Mouse (Mus musculus) stomach, embryonic 14.5 days (tissue): ENCODE measurements at regions not wholly inside any gene's neighbourhood (a gene's known extent, or its start where the extent isn't known, plus 50 kb on each side); places are given as distances from the start of the nearest gene placed in this dataset.

Source experiments
- ATAC-seq: fragments of 200-750 bp; cut with Nextera tagmentation; 2 replicates; pipeline ENCODE4 v1.8.0; 2017; ENCODE audit warnings: low read depth, moderate TSS enrichment; ENCODE audit not compliant: insufficient number of reproducible peaks, insufficient read depth, low FRiP score
- H3K27ac ChIP-seq: fragments of 300-500 bp; sonication (generic); 2 replicates; pipeline ENCODE4 v1.5.1; 2014; ENCODE audit warnings: mild to moderate bottlenecking, low read length, moderate library complexity, mixed read lengths
- H3K27me3 ChIP-seq: fragments of 300-500 bp; sonication (generic); 2 replicates; pipeline ENCODE4 v1.6.1; 2014; ENCODE audit warnings: low read length, control low read depth, mixed read lengths; ENCODE audit not compliant: control insufficient read depth, insufficient read depth
- H3K36me3 ChIP-seq: fragments of 300-500 bp; sonication (generic); 2 replicates; pipeline ENCODE4 v1.6.1; 2014; ENCODE audit warnings: mild to moderate bottlenecking, control low read depth, low read length, moderate library complexity, mixed read lengths; ENCODE audit not compliant: control insufficient read depth, insufficient read depth
- H3K4me1 ChIP-seq: fragments of 300-500 bp; sonication (generic); 2 replicates; pipeline ENCODE4 v1.6.1; 2014; ENCODE audit warnings: low read length, control low read depth, mixed read lengths; ENCODE audit not compliant: control insufficient read depth, insufficient read depth
- H3K4me2 ChIP-seq: fragments of 300-500 bp; sonication (generic); replicated peaks from 2 replicates; pipeline ENCODE4 v1.6.1; 2014; ENCODE audit warnings: low read depth, low read length, control low read depth
- H3K4me3 ChIP-seq: fragments of 300-500 bp; sonication (generic); 2 replicates; pipeline ENCODE4 v1.5.1; 2014; ENCODE audit warnings: low read depth, low read length, control low read depth
- H3K9ac ChIP-seq: fragments of 300-500 bp; sonication (generic); replicated peaks from 2 replicates; pipeline ENCODE4 v1.6.1; 2014; ENCODE audit warnings: low read depth, mild to moderate bottlenecking, control low read depth, low read length, moderate library complexity, mixed read lengths
- H3K9me3 ChIP-seq: fragments of 300-500 bp; sonication (generic); 2 replicates; pipeline ENCODE4 v1.6.1; 2016; ENCODE audit warnings: low read depth, low read length, control low read depth; ENCODE audit not compliant: control insufficient read depth
- WGBS: fragments of 180-500 bp; shearing (Covaris S2); extraction: QIAGEN DNeasy Blood & Tissue Kit; methylation state at CpG from one replicate; pipeline ENCODE4 v1.1.7; 2014; 5-methylcytosine and 5-hydroxymethylcytosine counted together

GRCm38 (mm10) chr17:83128843-83129544 is 86.1 kb upstream of the Pkdcc start:
- H3K36me3 ChIP-seq = no peaks in the 10 kb centered on the region
- 68% methylated on average over 14 of the region's 14 CpGs for WGBS
- no peak for ATAC-seq

GRCm38 (mm10) chr17:83129658-83130057 is 85.4 kb upstream of the Pkdcc start:
- Histone ChIP-seq H3K4me3 (no peak overlapping the region), H3K27me3 (no peaks in the 10 kb centered on the region), H3K9me3 (no peaks in the 10 kb centered on the region), H3K4me2 (no peak overlapping the region), H3K36me3 (no peaks in the 10 kb centered on the region), H3K27ac (no peak overlapping the region), H3K4me1 (peaks cover 17% of the 10 kb centered on the region), H3K9ac (no peak overlapping the region)
- 80% methylated on average over 7 of the region's 7 CpGs for WGBS
- ATAC-seq = no peak

More at GRCm38 (mm10) chr17:83128843-83129544, 86.1 kb upstream of the Pkdcc start:
- H3K27me3 ChIP-seq = no peaks in the 10 kb centered on the region
- no peak overlapping the region for H3K4me3 ChIP-seq
- H3K27ac ChIP-seq = no peak overlapping the region
- H3K4me2 ChIP-seq = no peak overlapping the region
- no peak overlapping the region for H3K9ac ChIP-seq
- no peaks in the 10 kb centered on the region for H3K9me3 ChIP-seq
- peaks cover 18% of the 10 kb centered on the region for H3K4me1 ChIP-seq

GRCm38 (mm10) chr17:83133201-83133600 is 81.9 kb upstream of the Pkdcc start:
- WGBS = 49% methylated on average over 9 of the region's 9 CpGs
- no peak overlapping the region for H3K4me3 ChIP-seq
- no peak overlapping the region for H3K27ac ChIP-seq
- H3K4me2 ChIP-seq = no peak overlapping the region
- no peaks in the 10 kb centered on the region for H3K36me3 ChIP-seq
- peaks cover 13% of the 10 kb centered on the region for H3K4me1 ChIP-seq
- no peaks in the 10 kb centered on the region for H3K9me3 ChIP-seq
- H3K9ac ChIP-seq = no peak overlapping the region
- no peak for ATAC-seq
- no peaks in the 10 kb centered on the region for H3K27me3 ChIP-seq

GRCm38 (mm10) chr17:83135441-83136120 is 79.5 kb upstream of the Pkdcc start:
- Histone ChIP-seq H3K27ac (no peak overlapping the region), H3K4me3 (no peak overlapping the region), H3K27me3 (no peaks in the 10 kb centered on the region), H3K9ac (no peak overlapping the region), H3K4me2 (no peak overlapping the region), H3K9me3 (no peaks in the 10 kb centered on the region), H3K4me1 (peaks cover 20% of the 10 kb centered on the region), H3K36me3 (no peaks in the 10 kb centered on the region)
- WGBS = 47% methylated on average over 6 of the region's 6 CpGs
- ATAC-seq = no peak; the same call in 1 of the 2 replicates

GRCm38 (mm10) chr17:83136267-83136666 is 78.8 kb upstream of the Pkdcc start:
- no peak overlapping the region for H3K4me3 ChIP-seq
- WGBS = 84% methylated on average over 5 of the region's 5 CpGs
- no peak overlapping the region for H3K4me2 ChIP-seq
- no peaks in the 10 kb centered on the region for H3K27me3 ChIP-seq
- H3K4me1 ChIP-seq = peaks cover 20% of the 10 kb centered on the region
- no peaks in the 10 kb centered on the region for H3K9me3 ChIP-seq
- no peaks in the 10 kb centered on the region for H3K36me3 ChIP-seq
- H3K9ac ChIP-seq = no peak overlapping the region
- H3K27ac ChIP-seq = no peak overlapping the region
- ATAC-seq = no peak

- H3K4me3 ChIP-seq = no peak overlapping the region
- no peaks in the 10 kb centered on the region for H3K9me3 ChIP-seq
- no peak overlapping the region for H3K4me2 ChIP-seq
- H3K27ac ChIP-seq = no peak overlapping the region
- 76% methylated on average over 7 of the region's 7 CpGs for WGBS
- no peaks in the 10 kb centered on the region for H3K36me3 ChIP-seq
- H3K27me3 ChIP-seq = no peaks in the 10 kb centered on the region
- H3K9ac ChIP-seq = no peak overlapping the region
- no peak for ATAC-seq
- peaks cover 18% of the 10 kb centered on the region for H3K4me1 ChIP-seq
Measured at GRCm38 (mm10) chr17:83137720-83138119, 77.4 kb upstream of the Pkdcc start.

- H3K9ac ChIP-seq = no peak overlapping the region
- no peaks in the 10 kb centered on the region for H3K27me3 ChIP-seq
- no peaks in the 10 kb centered on the region for H3K9me3 ChIP-seq
- no peaks in the 10 kb centered on the region for H3K36me3 ChIP-seq
- H3K4me1 ChIP-seq = peaks cover 16% of the 10 kb centered on the region
- no peak overlapping the region; the same call in 1 of the 2 replicates for H3K27ac ChIP-seq
- no peak overlapping the region for H3K4me2 ChIP-seq
- H3K4me3 ChIP-seq = no peak overlapping the region
- peak; percentile 65; the same call in 1 of the 2 replicates for ATAC-seq
- 20% methylated on average over 11 of the region's 11 CpGs for WGBS
Measured at GRCm38 (mm10) chr17:83138493-83139417, 76.3 kb upstream of the Pkdcc start.

- Histone ChIP-seq H3K36me3 (no peaks in the 10 kb centered on the region), H3K4me3 (no peak overlapping the region), H3K4me2 (no peak overlapping the region), H3K27ac (no peak overlapping the region), H3K4me1 (0 out of 2 replicates have a peak, but pooled peaks cover 6% of the 10 kb centered on the region), H3K27me3 (no peaks in the 10 kb centered on the region), H3K9ac (no peak overlapping the region), H3K9me3 (no peaks in the 10 kb centered on the region)
- 71% methylated on average over 15 of the region's 15 CpGs for WGBS
- ATAC-seq = peak; percentile 69
Measured at GRCm38 (mm10) chr17:83148371-83148929, 66.6 kb upstream of the Pkdcc start.
